Mouse (Mus musculus): ENCODE data around the gene Pi4ka. TPM values are rescaled to one million over a fixed set of nuclear protein-coding genes. Genes with fewer than 3 reads are reported as not detected.
A peak's percentile ranks its signal among the peaks of the same experiment; 100 is the strongest.

The Pi4ka gene
- total and polyA plus RNA-seq, 3 experiments = 40.5 to 149 (median 88.4) TPM

DNA sequence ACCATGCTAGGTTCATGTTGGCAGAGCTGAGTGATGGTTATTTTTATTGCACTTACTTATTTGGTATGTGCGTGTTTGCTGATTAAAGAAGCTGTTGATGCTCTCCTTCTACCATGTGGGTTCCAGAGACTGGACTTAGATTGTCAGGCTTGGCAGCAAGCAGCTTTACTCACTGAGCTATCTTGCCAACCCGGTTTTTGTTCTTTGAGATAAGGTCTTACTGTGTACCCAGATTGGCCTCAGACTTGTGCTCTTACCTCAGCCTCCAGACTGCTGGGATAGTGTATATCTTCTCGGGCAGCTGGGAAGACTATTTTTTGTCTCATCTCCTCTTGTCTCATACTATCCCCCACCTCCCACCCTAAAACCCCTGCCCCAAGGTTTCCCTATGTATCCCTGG is 168.5 kb downstream of the Pi4ka start:
- Histone ChIP-seq H3K27ac (ENCODE audit: insufficient read depth, low read depth) (no peak overlapping the region), H3K4me1 (ENCODE audit: control insufficient read depth in 1 of 2, insufficient read depth in 2 of 2) (peaks cover 11 to 31% of the 10 kb centered on the region in 2 experiments), H3K9ac (ENCODE audit: insufficient read depth, low read depth) (no peak overlapping the region), H3K4me3 (replicated peaks in 1 of 3; ENCODE audit: low read depth in 2 of 3, low read length in 2 of 3, poor library complexity in 1 of 3) (no peak overlapping the region), H3K9me3 (replicated peaks; ENCODE audit: low read length) (no peaks in the 10 kb centered on the region), H3K27me3 (replicated peaks) (no peaks in the 10 kb centered on the region), H3K36me3 (replicated peaks in 1 of 2; ENCODE audit: control insufficient read depth in 1 of 2, insufficient read depth in 1 of 2, low read length in 1 of 2) (peaks cover 0 to 14% of the 10 kb centered on the region in 2 experiments), H3K79me2 (replicated peaks; ENCODE audit: control insufficient read depth, extremely low read depth, insufficient read depth, poor library complexity, severe bottlenecking) (peaks cover 39% of the 10 kb centered on the region), H3K4me2 (ENCODE audit: insufficient read depth, low read depth, poor library complexity, severe bottlenecking) (no peak overlapping the region)
- no peak for DNase-seq (ENCODE audit: extremely low read depth)
- in situ Hi-C loops (cut with MboI; ENCODE audit: low pct_ligation_motif_present, low pct_unique_long_range_greater_than_20kb, low sequenced_read_pairs) (no loop called here), dilution Hi-C loops (cut with MboI; ENCODE audit: extremely low pct_ligation_motif_present, extremely low pct_unique_long_range_greater_than_20kb, low sequenced_read_pairs) (no loop called here)
- TF ChIP-seq ZC3H11A (IDR thresholded peaks at IDR 0.05; ENCODE audit: low read depth, low read length) = no peak
- no peak for TF ChIP-seq RAD21 (IDR thresholded peaks at IDR 0.05; ENCODE audit: low read depth, low read length)
- no peak for TF ChIP-seq CHD2 (IDR thresholded peaks at IDR 0.05; ENCODE audit: low read length)
- TF ChIP-seq ZKSCAN1 (IDR thresholded peaks at IDR 0.05; ENCODE audit: borderline replicate concordance, low read depth, low read length) = no peak
- TF ChIP-seq ZMIZ1 (IDR thresholded peaks at IDR 0.05; ENCODE audit: low read depth, low read length) = no peak
- TF ChIP-seq RCOR1 (conservative IDR thresholded peaks at IDR 0.05; ENCODE audit: low read depth, low read length) = no peak

DNA sequence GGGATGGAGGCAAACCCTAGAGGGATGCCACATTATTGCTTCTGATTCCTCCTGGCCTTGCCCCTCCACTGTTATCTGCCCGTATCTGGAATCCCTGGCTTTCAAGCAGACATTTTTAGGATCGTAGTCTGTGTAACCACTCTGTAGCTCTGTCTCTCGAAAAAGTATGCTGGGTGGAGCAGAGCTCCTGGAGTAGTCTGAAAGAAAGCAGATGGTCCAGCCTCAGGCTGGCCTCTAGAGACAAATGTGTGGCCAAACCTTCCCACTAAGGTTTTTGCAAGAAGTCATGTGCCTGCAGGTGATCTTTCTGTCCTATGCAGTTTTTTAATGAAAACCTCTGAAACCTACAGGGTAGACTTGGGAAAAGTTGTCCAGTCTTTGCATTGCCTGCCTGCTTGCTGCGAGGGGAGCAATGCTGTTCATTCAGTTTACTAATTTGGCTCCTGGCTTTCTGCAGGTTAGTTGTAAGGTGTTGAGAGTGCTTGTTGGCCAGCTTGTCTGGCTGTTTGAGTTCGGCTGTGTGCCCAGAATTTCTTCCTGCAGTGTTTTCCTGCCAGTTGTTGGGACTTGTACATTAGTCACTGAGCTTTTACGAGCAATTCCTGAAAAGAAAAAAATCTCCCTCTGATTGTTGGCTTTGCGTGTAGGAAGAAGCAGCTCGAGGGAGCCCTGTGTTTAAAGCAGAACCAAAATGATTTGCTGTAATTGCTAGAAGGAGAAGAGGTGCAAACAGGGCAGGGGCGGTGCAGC is 171.0 kb downstream of the Pi4ka start:
- in situ Hi-C loops (cut with MboI; ENCODE audit: low pct_ligation_motif_present, low pct_unique_long_range_greater_than_20kb, low sequenced_read_pairs) = no loop called here
- Histone ChIP-seq H3K4me1 (ENCODE audit: control insufficient read depth in 1 of 2, insufficient read depth in 2 of 2) (peaks cover 11 to 27% of the 10 kb centered on the region in 2 experiments), H3K79me2 (replicated peaks; ENCODE audit: control insufficient read depth, extremely low read depth, insufficient read depth, poor library complexity, severe bottlenecking) (peaks cover 39% of the 10 kb centered on the region), H3K9ac (ENCODE audit: insufficient read depth, low read depth) (no peak overlapping the region; the same call in 1 of the 2 replicates), H3K27ac (ENCODE audit: insufficient read depth, low read depth) (no peak overlapping the region), H3K9me3 (replicated peaks; ENCODE audit: low read length) (peaks cover 3% of the 10 kb centered on the region), H3K36me3 (replicated peaks in 1 of 2; ENCODE audit: control insufficient read depth in 1 of 2, insufficient read depth in 1 of 2, low read length in 1 of 2) (peaks cover 0 to 14% of the 10 kb centered on the region in 2 experiments), H3K4me2 (ENCODE audit: insufficient read depth, low read depth, poor library complexity, severe bottlenecking) (peak overlapping the region; percentile 68), H3K4me3 (replicated peaks in 1 of 3; ENCODE audit: low read depth in 2 of 3, low read length in 2 of 3, poor library complexity in 1 of 3) (peak overlapping the region in 1 of 3 experiments; percentile 78), H3K27me3 (replicated peaks) (peaks cover 2% of the 10 kb centered on the region)
- TF ChIP-seq GABPA (IDR thresholded peaks at IDR 0.05; ENCODE audit: insufficient replicate concordance, low read depth, low read length) (no peak), TCF12 (IDR thresholded peaks at IDR 0.05; ENCODE audit: low read depth, low read length) (no peak), CHD1 (IDR thresholded peaks at IDR 0.05; ENCODE audit: low read depth, low read length) (no peak), BHLHE40 (IDR thresholded peaks at IDR 0.05; ENCODE audit: low read depth, low read length) (peak; percentile 33), MEF2A (IDR thresholded peaks at IDR 0.05; ENCODE audit: borderline replicate concordance, low read depth, low read length) (no peak), TBP (conservative IDR thresholded peaks at IDR 0.05; ENCODE audit: low read depth, low read length) (no peak)
- no peak for DNase-seq (ENCODE audit: extremely low read depth)
- dilution Hi-C loops (cut with MboI; ENCODE audit: extremely low pct_ligation_motif_present, extremely low pct_unique_long_range_greater_than_20kb, low sequenced_read_pairs) = no loop called here

Measured in CH12.LX (cell line).